Mouse (Mus musculus): ENCODE measurements at regions not wholly inside any gene's neighbourhood (a gene's known extent, or its start where the extent isn't known, plus 50 kb on each side); places are given as distances from the start of the nearest gene placed in this dataset.

- DNase-seq, result no peak
Measured at GRCm38 (mm10) chr5:125843259-125843658, 311.7 kb downstream of the Tmem132b start.

- DNase-seq, result no peak
Measured at GRCm38 (mm10) chr5:125849722-125850121, 318.1 kb downstream of the Tmem132b start.

GRCm38 (mm10) chr5:125876296-125876695 lies 344.7 kb downstream of the Tmem132b start:
- DNase-seq, result no peak

GRCm38 (mm10) chr5:125888840-125889239 lies 357.3 kb downstream of the Tmem132b start:
- DNase-seq, result no peak

GRCm38 (mm10) chr5:125893864-125894263 lies 362.3 kb downstream of the Tmem132b start:
- no peak for DNase-seq

- DNase-seq, result no peak
Measured at GRCm38 (mm10) chr5:125902038-125902437, 370.5 kb downstream of the Tmem132b start.

- DNase-seq, result no peak
Measured at GRCm38 (mm10) chr5:125904426-125904825, 372.9 kb downstream of the Tmem132b start.

- DNase-seq, result no peak
Measured at GRCm38 (mm10) chr5:125907332-125907731, 375.8 kb downstream of the Tmem132b start.

GRCm38 (mm10) chr5:125907909-125908308 lies 376.3 kb downstream of the Tmem132b start:
- no peak for DNase-seq

GRCm38 (mm10) chr5:125915857-125916256 lies 384.3 kb downstream of the Tmem132b start:
- DNase-seq, result no peak

GRCm38 (mm10) chr5:125920965-125921364 lies 389.4 kb downstream of the Tmem132b start:
- DNase-seq, result no peak

GRCm38 (mm10) chr5:125925856-125926497 lies 394.4 kb downstream of the Tmem132b start:
- no peak for DNase-seq

- no peak for DNase-seq
Measured at GRCm38 (mm10) chr5:125931502-125931901, 399.9 kb downstream of the Tmem132b start.

GRCm38 (mm10) chr5:125939416-125939815 lies 407.8 kb downstream of the Tmem132b start:
- no peak for DNase-seq

- no peak for DNase-seq
Measured at GRCm38 (mm10) chr5:125946729-125947128, 415.2 kb downstream of the Tmem132b start.

GRCm38 (mm10) chr5:125951641-125952040 lies 420.1 kb downstream of the Tmem132b start:
- DNase-seq, result no peak

- DNase-seq, result peak; percentile 5
Measured at GRCm38 (mm10) chr5:125964039-125964438, 432.5 kb downstream of the Tmem132b start.

GRCm38 (mm10) chr5:125968151-125968550 lies 436.6 kb downstream of the Tmem132b start:
- no peak for DNase-seq

GRCm38 (mm10) chr5:125974035-125974434 lies 442.5 kb downstream of the Tmem132b start:
- no peak for DNase-seq

GRCm38 (mm10) chr5:125979801-125980200 lies 448.2 kb downstream of the Tmem132b start:
- no peak for DNase-seq

- no peak for DNase-seq
Measured at GRCm38 (mm10) chr5:125985356-125985755, 453.8 kb downstream of the Tmem132b start.

GRCm38 (mm10) chr5:125997173-125997572 lies 465.6 kb downstream of the Tmem132b start:
- no peak for DNase-seq

- no peak for DNase-seq
Measured at GRCm38 (mm10) chr5:126007871-126008270, 476.3 kb downstream of the Tmem132b start.

- DNase-seq, result no peak
Measured at GRCm38 (mm10) chr5:126008321-126008720, 476.7 kb downstream of the Tmem132b start.

GRCm38 (mm10) chr5:126019781-126020180 lies 488.2 kb downstream of the Tmem132b start:
- DNase-seq, result no peak

Measured in adrenal gland, postnatal 25 days (tissue).